Mouse (Mus musculus) ES-CJ7 (cell line): ENCODE data around the gene Ube2cbp.

Source experiments
- DNase-seq: peaks from one replicate; pipeline ENCODE4 v3.0.0; 2011; ENCODE audit warnings: low read depth, low spot score

The Ube2cbp gene

DNA sequence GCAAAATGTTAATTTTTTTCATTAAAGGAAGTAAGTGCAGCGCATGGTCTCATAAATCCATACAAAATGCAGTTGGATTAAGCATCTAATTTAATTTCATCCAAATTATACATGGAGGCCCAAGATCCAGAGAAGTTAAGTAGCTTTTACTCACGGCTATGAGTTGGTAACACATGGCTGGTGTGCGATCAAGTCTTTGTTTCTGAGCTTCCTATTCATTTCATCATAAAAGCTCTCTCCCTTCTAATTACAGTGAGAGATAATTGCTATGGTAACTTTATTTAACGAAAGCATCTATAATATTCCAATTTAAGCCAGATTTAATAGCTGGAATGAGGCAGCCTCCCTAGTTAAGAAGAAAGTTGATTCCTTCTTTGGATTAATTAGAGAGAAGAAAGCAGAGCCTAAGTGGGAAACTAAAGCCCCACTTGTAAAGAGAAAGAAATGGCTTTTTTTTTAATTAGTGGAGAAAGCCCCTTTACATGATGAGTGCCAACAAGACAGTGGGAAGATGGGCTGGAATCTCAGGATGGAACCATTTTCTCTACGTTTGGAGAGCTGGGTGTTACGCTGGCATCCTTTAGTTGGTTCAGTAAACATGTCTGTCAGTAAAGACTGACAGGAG, 145.1 kb downstream of the Ube2cbp start:
- DNase-seq, result no peak

DNA sequence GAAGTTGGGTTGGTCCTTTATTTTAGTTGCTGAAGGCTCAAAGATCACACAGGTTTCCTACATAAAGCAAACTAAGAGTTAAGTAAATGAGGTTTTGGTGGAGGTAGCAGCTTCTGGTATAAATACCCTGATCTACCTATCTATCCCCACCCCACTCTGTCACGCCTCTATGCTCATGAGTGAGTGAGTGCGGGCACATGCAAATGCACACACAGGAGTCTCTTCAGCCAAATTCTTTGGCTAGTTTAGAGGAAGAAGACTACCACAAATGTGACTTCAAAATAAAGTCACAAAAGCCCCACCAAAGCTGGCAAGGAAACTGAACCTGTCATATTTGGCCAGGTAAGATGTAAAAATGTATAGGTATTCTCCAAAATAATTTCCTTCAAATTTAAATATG, 149.1 kb downstream of the Ube2cbp start:
- DNase-seq, result no peak

DNA sequence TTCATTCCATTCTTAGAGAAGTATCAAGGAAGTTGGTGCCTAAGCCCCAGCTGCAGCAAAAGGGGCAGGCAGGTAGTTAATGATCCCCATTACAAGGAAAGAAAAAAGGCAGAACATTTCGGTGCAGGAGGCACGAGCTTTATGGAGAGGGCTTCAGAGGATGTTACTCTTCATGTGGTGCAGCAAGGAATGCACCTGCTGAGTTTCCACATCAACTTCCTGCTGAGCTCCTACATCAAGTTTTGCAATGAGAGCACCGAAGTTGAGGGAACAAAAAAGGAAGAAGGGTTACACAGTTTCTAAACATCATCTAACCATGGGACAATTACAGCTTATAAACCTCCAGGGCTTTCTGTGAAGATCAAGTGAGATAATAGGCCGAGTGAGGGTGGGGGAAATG, 156.1 kb downstream of the Ube2cbp start:
- DNase-seq, result no peak

DNA sequence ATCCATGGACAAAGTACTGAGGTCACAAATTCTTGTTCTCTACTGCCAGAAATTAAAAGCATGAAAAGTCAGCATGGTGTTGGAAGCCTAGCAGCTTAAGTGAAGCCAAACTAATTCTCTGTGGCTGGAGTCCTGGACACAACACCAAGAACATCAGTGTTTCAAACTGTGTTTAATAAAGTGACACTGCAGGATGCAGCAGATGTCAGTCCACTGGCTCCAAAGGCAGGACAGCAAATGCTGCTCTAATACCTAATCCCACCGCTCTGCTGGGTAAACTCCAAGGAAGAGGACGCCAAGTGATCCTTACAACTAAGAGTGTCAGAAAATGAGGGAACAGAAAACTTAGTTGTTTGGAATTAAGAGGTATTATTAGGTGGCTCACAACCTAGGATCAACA, 158.2 kb downstream of the Ube2cbp start:
- DNase-seq, result no peak

DNA sequence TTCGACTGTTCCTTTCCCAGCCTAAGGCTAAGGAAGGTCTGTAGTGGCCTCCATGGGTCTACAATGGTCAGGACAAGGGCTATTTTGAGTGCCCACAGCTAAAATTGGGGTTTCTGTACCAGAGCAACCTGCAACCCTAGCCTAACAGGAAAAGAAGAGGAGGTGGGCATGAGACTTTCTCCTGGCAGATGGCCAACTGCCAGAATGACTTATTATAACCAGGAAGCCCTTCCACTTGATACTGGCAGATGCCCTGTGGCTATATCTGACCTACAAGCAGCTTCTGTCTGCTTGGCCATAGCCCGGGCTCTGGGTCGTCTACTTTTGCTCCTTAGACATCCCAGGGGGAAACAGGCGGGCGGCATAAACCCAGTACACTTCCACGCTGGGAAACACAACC, 163.3 kb downstream of the Ube2cbp start:
- no peak for DNase-seq

DNA sequence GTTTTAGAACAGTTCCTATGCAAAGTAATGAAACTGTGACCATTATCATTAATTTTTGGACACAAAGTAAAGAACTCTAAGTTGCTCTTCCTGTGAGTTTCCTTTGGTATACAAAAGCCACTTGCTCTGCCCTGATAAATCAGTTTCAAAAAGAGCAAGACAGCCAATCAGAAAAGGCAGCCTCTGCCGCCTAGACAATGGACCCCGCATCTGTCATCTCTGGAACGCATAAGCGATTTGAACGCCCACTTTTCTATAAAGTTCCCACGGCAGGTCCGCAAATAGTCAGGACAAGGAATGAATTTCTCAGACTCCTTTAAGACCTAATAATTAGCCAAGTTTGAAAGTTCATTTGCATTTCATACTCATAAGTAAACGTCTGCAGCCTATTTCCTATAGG, 166.2 kb downstream of the Ube2cbp start:
- no peak for DNase-seq

DNA sequence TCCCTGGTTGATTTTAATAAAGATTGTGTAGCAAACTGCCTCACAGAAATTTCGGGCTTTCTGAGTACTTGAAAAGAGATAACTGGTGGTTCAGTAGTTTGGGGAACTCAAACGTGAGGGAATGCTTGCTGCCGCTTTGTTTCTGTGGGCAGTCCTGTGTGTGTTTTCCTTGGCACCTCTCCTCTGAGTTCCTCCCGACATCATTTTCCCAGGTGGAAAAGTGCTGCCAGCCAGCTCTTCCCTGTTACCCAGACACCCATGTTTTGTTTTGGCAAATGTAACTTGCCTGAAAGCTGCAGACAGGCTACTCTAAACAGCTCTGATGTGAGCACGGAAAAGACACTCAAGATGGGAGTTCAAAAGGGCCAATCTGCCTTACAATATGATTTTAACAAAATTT, 166.6 kb downstream of the Ube2cbp start:
- no peak for DNase-seq

DNA sequence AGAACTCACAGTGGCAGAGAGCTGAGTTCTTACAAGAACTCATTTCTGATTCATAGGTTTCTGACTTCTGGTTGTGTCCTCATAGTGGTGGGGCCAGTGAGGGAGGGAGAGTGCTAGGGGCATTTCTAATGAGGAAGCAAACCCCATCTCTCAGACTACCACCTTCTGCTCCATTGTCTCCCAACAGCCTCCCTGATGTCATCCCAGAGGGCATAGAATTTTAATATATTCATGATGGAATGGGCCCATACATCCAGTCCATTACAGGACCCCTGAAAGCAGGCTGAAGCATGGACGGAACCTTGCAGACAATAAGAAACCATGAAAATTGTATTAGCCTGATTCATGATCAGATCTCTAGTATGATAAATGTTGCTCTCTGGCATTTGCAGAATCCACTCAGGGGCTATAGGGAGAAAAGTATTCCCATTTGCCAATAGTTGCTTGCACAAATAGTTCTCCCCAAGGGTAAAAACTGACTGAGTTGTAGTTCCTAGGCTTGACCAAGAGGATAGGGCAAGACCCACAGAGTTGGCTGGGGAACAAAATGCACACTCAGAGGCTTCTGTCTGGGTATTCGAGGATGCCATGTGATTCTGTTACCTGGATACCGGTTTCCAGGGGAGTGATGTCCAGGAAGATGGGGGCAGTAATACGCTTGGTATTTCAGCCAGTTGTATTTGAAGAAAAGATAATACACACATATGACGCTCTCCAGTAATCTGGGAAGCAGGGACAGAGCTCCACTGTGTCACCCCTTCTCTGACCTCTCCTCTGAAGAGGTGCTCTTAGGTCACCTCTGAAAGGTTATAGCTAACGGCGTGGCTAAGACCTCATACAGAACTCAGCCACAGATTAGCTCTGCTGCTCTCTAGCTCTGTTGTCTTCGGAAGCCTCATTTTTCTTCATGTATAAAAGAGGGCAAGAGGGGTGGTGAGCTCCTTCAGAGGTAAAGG, 167.8 kb downstream of the Ube2cbp start:
- no peak for DNase-seq

DNA sequence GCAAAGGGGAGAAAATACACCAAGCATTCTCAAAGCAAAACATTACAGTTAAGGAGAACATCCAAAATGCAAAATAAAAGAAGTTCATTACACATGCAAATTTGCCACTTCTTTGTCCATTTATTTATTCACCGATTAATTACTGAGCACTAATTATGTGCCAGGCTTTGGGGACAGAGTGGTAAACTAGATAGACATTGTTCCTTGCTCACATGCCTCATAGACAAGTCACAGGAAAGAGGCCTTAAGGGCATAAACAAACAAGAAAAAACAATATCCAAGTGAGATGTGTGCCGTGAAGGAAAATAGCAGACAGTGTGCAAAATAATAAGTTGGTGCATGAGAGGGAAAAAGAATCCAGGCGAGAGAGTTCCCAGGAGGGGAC, 177.2 kb downstream of the Ube2cbp start:
- DNase-seq, result no peak

DNA sequence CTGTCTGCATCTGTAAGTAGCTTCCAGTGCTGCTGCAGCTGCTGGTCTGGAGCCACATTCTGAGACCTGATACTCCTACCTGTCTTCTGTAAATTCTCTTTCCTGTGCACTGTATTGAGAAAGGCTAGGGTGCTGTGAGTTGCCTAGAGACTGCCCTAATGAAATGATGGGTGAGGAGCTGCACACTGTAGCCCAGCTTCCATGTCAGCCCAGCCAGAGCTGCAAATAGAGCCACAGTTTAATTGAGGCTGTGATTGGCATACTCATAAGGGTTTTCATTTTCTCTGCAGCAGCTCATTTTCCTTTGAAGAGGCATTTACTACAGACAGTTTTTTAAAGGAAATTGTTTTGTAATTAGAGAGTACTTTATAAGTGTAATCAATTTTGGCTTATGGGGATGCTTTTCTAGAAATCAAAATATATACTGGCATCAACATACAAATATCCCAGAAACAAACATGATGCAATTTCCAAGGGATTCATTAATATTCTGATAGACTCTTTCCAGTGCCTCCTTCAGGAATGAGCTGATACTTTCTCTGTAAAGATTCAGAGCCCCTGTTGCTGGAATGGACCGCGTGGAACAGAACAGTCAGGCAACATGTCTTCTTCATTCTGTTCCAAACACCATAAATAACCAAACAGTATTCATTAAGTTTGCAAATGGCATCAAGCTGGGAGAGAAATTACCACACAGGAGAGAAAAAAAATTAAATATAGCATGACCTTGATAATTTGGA, 177.8 kb downstream of the Ube2cbp start:
- DNase-seq, result no peak

DNA sequence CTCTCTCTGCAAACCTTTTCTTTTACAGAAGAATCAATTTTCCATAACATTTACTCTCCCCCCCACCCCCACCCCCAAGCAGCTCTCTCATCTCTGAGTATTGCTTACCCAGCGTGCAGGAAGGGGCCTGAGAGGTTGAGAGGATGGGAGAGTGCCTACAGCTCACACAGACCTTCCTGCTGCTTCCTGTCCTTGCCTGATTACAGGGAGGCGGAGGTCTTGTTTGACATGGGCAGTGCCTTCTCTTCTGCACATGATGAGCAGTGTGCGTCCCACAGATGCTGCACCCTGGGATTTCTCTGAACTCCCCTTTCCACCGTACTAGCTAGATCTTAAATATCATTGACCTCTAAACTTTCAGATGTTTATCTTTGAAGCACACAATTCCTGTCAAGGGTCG, 182.2 kb downstream of the Ube2cbp start:
- DNase-seq, result no peak

DNA sequence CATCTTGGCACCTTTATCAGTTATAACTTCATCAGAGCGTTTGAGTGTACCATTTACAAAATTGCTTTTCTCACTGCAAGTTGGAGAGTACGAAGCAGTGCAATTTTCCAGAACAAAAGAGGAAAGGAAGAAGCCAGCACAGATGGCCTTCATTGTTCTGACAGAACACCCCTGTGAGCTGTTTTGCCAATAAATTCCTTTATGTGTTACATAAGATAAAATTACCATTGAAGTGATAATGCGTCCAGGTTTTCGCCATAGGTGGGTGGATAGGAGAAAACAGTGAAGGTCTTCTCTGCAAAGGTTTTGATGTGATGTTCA, 183.6 kb downstream of the Ube2cbp start:
- no peak for DNase-seq

DNA sequence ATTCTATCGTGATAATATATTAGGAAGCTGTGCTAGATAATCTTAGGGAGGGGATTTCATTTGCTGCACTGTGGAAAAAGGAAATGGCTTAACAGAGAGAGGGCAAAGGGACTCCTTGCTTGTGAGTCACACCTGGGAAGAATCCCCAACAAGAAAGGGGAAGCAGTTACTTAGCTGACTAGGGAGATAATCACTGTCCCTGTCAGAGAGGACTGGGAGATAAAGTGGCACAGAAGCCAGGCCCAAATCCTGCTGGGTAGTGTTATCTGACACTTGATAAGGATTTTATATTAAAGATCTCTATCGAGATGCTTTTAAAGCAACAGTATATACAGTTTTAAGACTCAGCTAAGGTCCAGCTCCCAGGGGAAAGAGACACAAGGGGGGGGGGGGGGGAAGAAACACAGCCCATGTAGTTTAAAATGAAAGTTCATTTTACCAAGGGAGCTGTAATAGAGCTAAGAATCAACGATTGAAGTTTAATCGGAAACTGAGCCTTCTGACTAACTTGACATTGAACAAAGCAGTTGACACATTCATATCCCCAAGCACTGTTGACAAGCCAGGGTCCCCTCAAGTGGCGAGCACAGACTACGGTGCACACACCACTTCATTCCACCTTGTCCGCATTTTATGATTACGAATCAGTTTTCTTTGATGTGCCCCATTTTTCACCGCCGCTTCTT, 184.1 kb downstream of the Ube2cbp start:
- DNase-seq, result no peak

DNA sequence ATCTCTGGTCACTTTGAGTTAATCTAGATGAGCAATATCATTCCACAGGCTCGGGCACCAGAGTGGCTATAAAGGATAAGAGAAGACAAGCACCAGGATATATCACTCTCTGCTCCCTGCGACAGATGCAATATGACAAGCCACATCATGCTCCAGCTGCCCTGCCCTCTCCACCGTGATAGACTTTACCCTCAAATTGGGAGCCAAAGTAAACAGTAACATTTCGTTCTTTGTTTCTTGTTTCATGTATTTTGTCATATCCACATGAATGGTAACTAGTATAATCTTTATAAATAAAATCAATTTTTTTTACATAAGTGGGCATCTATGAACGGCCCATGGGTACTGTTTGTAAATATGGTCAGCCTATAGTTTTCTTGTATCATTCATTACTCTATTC, 195.2 kb downstream of the Ube2cbp start:
- no peak for DNase-seq

DNA sequence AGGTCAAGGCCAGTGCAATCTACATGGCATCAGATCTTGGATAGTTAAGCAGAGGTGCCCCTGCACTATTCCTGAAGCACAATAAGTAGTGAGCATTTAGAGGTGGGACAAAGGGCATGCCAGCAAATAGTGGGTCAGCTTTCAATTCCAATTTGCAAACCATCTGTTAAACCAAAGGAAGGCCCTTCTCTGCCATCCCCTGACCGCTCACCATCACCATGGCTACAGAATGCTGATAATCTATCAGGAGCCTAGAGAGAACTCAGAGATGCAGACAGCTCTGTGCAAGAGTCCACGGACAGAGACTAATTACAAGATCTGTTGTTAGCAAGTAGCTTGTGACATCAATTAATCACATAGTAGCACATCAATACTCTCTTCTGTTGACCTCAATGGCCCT, 198.1 kb downstream of the Ube2cbp start:
- no peak for DNase-seq
